Mouse (Mus musculus) testis, postnatal 10 days (tissue): ENCODE results near the gene Pitpnc1.

Experiments
- DNase-seq: peaks from one replicate; pipeline ENCODE4 v3.0.0; 2021; ENCODE audit warnings: low spot score

Gene Pitpnc1

DNA sequence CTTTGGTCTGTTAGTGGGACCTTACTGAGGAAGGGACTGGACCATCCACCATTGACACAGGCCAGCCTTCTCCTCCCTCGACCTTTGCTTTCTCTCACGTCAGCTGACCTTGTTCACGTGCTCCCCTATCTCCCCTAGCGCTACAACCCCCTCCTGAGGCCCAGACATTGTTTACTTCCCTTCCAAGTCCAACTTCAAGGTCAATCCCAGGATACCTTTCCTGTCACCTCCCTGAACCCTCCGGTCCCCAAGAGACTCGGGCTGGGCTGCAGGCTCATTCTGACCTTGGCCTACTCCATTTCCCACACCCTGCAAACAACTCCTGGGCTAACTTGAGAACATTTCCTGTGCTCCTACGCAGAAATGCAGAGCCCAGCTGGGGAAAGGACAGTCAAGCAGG, 193.6 kb downstream of the Pitpnc1 start:
- DNase-seq: peak; percentile 57

DNA sequence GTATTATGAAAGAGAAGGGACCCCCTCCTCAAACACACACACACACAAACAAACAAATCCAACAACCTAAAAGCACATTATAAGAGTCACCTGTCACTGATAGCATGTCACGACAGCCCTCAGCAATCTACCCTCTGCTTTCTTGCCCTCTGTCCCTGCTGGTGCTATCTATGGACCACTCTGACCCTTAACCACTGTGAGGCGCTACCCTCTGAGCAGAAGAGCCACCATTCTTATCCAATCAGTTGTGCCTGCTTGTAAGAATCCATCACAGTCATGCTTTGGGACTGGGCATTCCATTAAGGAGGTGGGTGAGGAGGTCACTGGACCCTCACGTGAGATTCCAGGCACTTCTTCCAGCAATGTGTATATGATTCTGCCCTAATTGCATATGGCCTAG, 194.2 kb downstream of the Pitpnc1 start:
- DNase-seq: no peak

DNA sequence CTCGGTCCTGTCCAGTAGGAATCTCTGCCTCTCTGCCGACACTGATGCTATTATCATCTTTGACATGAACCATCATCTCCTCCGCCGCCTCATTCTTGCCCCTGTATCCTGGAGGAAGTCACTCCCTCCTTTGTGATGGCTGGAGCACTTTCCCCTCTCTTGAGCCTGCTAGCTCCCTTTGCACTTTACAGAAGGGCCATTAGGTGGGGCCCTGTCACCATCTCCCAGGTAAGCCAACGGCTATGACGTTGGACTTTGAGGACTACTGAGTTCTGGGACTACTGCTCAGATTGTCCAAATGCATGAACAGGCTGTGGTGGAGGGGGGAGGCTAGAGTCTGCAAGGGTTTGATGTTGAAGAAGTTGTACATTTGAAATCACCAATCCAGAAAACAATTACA, 194.6 kb downstream of the Pitpnc1 start:
- peak; percentile 69 for DNase-seq

DNA sequence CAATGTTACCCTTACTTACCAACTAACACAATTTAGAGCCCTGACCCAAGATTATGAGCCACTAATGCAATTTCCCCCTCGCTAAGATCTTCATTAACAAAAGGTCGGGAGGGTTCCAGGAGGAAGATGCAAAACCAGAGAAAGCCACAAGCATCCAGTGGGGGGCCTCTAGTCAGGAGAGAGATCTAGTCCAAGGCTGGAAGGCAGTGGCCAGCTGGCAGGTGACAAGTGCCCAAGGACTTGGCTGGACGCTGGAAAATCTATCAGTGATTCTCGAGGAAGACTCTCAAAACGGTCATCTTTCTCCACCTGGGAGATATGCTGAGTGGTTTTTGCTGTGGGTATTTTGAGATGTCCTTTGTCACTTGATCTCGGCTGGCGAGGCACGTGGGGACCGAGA, 196.3 kb downstream of the Pitpnc1 start:
- DNase-seq: no peak

DNA sequence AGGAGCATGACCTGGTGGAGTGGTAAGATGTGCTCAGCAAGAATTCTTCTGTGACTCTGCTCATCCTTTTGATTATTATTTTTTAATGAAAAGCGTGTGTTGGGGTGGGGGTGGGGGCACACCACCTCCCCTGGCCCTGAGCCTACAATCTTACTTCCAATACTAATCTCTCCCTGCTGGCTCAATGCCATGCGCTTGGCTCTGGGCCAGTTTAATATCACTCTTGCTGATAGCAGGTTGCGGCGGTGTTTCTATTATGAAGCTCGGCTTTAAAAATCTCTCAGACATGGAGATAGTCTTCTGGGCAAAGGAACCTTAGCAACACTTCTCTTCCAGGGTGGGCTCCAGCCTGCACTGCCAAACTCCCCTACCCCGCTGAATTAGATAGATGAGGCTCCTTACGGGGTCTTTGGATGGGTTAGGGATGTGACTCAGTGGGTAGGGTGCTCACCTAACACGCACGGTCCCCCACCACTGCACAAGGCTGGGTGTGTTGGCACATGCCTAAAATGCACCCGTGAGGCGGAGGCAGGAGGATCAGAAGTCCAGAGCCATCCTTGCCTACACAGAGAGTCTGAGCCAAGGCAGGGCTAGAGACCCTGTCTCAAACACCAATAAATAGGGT, 198.0 kb downstream of the Pitpnc1 start:
- peak; percentile 78 for DNase-seq

DNA sequence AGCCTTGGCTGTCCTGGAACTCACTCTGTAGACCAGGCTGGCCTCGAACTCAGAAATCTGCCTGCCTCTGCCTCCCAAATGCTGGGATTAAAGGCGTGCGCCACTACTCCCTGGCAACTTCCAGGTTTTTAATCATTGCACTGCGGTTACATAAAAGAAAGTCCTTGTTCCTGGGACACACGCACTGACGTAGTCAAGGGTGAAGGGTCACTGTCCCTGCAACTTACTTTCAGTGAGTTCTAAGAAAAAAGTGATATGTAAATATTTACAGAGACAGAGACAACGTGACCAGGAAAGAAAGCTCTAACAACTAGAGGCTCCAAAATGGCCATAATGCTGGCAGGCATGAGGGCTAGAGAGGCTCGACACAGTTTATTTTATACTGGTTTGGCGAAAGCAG, 199.9 kb downstream of the Pitpnc1 start:
- no peak for DNase-seq

DNA sequence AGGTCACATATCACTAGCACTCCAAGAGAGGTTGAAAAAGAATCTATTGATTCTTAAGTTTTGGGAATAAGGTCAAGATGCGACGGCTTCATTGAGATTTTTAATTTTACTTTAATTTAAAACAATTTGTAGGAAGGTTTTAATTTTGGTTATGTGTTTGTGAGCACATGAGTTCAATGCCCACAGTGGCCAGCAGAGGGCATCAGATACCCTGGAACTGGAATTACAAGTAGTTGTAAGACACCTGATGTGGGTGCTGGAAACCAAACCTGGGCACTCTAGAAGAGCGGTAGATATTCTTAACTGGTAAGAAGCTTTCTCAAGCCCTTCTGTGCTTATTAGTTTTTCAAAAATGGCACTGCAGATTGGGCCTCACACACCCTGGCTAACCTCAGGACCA, 203.0 kb downstream of the Pitpnc1 start:
- DNase-seq: peak; percentile 50

DNA sequence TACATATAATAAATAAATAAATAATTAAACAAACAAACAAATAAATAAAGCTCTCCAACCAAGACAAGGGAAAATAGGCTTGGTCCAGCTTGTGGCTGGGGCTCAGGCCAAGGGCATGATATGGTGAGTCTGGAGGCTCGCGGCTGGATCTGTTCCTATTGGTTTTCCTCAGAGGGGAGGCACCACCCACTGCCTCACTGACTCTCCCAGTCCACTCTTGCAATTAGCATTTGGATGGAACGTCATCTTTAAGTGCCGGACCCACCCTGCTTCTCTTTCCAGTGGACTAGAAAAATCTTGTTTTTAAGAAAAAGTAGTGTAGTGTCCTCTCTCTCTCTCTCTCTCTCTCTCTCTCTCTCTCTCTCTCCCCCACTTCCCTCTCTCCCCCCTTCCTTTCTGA, 204.6 kb downstream of the Pitpnc1 start:
- DNase-seq: no peak

DNA sequence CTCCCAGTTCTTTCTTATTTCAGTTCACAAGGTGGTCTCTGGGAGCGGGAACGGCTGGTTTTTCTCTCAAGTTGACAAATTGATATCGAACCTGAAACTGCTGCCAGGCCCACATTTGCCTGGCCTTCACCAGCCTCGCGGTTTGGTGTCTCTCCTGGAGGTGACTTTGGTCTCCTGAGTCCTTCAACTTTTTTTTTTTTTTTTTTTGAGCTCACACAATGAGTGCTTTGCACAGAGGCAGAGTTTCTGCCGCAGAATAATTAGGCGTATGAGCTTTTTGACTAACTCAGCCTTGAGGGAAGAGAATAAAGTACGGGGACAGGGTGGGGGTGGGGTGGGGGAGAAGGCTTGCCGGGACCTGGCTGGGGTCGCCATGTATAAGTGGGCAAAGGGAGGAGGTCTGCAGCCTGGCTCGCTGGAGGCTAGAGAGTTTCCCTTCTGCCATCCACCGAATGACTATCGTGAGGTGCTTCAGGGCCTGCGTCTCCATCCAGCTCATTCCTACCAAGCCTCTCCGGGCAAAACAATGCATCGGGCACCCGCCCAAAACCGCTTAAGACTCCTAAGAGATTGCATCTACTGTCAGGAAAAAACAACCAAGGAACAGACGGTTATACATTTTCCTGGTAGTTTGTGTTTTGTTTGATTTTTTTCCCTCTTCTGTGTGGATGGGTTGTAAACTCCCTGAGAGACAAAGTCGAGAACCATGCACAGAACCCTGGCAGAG, 205.4 kb downstream of the Pitpnc1 start:
- DNase-seq: peak; percentile 71

DNA sequence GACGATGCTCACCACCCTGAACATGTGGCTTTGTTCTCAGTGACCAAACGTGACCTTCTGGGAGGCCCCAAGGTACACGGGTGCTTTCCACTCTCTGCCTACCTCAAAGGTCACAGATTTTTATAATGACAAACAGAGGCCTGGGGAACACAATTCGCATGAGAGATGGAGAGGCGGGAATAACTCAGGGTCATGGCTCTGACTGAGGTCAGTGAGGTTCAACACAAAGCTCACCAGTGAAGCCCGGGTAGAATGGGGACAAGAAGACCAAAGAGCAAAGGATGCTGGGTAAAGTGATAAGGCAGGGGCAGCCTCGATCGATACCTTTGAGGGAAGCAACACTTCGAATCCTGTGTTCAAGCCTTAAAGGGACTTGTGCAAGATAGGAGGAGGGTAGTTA, 206.7 kb downstream of the Pitpnc1 start:
- no peak for DNase-seq

DNA sequence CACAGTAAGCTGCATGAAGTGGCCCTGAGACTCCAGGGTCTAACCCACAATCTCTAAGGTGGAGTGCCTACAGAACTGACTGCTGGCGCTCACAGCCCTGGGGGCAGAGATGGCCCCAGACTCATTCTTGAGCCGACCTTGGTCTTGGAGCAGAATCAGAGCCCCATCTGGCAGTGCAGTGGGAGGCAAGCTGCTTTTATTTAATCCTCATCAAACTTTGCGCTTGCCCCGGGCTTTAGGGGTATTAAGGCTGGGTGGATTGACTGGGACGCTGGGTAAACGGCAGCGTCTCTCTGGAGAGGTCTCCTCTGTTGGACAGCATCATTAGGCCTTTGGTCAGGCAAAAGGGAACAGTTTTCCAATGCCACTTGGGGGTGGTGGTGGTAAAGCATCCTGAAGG, 211.1 kb downstream of the Pitpnc1 start:
- DNase-seq: no peak

DNA sequence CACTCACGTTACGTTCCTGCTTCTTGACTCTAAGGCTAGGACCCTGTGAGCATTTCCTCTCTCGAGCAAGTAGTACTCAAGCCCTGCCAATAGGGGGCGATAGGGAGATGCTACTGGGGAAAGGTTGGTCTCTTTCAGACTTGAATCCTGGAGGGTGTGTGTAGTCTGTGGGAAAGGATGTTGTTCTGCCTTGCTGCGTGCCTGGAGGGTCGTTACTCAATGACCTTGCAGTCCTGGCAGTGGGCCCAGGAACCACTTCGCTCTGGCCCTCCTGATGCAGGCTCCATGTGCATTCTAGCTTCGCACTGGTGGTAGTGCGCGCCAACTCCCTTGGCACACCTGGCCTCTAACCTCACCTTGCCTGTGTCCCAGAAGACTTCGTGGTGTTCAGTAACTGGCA, 215.3 kb downstream of the Pitpnc1 start:
- peak; percentile 73 for DNase-seq

DNA sequence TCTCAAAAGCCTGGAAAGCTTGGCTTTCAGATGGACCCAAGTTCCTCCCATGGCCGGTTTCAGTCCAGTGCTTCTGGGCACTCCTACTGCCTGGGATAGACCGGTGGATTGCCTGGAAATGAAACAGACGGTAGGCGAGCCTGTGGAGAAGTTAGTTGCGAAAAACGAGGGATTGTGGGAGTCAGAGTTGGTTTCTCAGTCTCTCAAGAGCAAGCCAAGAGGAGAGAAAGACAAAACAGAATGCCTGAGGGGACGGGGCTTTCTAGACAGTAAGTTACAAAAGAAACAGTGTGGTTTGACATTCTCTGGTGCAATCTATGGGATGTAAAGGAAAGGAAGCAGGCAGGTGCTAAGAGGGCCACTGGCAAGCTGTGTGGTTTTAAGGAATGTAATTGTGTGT, 216.3 kb downstream of the Pitpnc1 start:
- DNase-seq: no peak

DNA sequence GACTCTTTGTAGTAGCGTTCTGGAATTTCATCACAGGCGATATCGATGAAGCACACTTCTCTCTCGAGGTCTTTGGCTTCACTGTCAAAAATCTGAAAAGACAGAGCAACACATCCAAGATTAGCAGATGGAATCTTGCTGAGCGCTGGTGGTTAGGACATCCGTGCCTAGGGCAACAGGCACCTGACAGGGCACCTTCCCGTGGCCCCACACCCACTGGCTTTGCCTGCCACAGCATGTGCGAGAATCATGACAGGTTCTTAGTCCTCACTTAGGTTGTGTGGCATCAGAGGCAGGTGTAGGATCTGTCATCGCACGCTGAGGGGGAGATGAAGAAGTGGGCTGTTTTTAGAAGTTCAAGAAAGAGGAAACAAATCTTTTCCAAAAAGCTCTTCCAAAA, 218.5 kb downstream of the Pitpnc1 start:
- no peak for DNase-seq

DNA sequence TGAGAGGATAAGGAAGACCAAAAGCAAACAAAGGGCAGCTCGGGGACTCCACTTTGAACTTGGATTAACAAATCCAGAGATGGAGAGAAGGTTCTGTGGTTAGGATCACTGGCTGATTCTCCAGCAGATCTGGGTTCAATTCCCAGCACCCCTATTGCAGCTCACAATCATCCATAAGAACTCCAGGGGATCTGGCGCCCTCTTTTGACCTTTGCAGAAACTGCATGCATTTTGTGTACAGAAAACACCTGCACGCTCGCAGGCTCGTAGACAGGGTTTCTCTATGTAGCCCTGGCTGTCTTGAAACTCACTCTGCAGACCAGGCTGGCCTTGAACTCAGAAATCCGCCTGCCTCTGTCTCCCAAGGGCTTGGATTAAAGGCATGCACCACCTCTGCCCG, 219.0 kb downstream of the Pitpnc1 start:
- no peak for DNase-seq

DNA sequence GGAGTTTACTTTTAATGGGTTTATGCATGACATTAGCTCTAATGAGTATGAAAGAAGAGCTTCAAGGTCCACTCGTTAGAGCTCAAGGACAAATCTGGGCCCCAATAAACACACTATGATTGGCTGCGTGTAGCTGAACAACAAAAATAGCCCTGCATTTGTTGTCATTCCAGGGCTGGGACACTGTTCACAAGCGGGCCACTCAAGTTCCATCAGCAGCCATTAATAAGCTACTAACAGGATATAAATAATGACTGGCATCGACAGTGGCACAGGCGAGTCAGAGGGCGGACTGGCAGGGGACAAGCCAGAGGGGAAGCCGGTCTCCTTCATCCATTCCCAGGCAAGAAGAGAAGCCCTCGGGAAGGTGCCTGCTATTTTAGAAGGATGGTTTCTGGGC, 219.6 kb downstream of the Pitpnc1 start:
- no peak for DNase-seq

DNA sequence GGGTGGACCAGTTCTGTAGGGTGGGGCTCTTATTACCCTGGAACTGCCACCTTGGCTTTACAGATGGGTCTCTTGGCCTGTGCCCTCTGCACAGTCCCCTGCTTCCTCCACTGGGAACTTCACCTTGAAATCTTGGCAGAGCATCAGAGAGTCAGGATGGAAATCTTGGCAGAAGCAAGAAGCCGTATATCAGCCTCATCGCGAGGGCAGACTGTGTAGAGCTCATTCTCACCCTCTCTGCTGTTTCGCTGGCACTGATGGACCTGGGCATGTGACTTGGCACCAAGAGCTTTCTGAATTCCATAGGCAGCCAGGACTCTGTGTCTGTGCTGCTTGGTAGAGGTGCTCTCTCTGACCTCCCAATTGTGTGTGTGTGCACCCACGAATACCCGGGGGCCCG, 221.7 kb downstream of the Pitpnc1 start:
- peak; percentile 57 for DNase-seq

DNA sequence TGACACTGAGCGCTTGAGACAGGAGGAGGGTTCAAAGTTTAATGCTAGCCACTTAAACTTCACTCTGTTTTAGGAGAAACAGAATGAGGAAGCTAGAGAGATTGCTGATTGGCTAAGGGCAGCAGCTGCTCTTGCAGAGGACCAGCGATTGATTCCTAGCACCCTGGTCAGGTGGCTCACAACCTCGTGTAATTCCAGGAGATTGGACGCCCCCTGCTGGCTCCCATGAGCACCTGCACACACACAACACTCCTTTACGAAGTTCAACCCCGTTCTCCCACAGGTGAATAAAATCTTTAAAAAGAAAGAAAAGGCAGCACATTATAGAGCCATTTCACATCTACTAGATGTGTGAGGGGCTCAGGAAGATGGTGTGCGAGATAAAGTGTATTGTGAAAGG, 224.8 kb downstream of the Pitpnc1 start:
- DNase-seq: no peak

DNA sequence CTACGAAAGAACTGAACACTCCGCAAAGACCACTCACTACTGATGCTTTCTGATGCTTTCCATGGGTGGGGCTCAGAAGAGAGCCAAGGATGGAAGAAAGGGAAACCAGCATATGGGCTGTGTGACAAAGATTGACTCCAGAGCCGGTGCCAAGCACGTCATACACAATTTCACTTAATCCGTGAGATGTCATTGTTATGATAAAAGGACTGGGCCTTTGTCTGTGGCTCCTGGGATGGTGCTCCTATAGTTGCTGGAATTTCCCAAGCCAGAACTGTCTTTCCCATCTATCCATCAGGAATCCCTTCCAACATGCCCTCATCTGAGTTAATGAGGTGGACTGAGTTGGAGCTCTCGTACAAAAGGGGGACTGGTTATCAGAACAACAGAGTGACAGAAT, 227.4 kb downstream of the Pitpnc1 start:
- no peak for DNase-seq

DNA sequence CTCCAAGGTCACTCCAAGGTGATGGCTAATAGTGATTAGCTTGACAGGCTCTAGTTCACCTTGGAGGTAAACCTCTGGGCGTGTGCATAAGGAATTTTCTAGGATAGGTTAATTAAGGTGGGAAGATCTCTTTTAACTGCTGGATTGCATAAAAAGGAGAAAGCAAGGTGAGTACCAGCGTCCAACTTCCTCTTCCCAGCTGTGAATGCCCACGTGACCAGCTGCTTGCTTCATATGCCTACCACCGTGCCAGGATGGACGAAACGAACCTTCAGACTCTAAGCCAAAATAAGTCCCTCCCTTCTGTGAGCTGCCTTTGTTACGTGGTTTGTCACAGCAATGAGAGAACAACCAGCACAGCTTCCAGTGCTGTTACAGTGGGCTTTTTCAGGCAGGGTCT, 228.8 kb downstream of the Pitpnc1 start:
- no peak for DNase-seq

DNA sequence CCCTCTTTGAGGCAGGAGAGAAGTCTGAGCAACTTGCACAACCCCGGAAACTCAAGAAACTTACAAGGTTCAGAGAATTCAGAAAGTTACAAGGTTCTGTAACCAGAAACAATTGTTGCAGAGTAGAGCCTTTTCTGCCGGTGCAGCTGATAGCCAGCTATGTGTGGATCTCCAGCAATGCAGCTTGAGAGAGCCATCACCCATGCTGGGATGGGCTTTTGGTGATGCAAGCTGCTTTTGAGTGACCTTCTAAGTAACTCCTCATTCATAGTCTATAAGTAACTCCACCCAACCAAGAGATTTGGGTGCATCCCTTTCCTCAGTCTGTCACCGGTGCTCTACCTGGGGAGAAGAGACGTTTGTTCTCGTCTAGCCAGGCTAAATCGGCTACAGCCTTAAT, 232.0 kb downstream of the Pitpnc1 start:
- DNase-seq: no peak

DNA sequence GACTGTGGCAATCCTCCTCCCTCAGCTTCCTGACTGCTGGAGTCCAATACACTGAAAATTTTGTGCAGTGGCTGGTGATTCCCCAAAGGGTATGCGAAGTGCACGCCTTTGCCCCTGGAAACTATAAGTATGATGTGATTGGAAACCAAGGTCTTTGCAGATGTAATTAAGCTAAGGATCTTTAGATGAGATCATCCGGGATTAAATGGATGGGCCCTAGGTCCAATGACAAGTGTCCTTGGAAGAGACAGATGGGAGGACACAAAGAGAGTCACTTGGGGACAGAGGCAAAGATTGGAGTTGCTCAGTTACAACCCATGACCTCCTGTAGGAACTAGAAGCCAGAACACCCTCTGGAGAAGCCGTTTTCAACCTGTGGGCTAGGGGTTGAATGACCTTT, 233.0 kb downstream of the Pitpnc1 start:
- DNase-seq: no peak

DNA sequence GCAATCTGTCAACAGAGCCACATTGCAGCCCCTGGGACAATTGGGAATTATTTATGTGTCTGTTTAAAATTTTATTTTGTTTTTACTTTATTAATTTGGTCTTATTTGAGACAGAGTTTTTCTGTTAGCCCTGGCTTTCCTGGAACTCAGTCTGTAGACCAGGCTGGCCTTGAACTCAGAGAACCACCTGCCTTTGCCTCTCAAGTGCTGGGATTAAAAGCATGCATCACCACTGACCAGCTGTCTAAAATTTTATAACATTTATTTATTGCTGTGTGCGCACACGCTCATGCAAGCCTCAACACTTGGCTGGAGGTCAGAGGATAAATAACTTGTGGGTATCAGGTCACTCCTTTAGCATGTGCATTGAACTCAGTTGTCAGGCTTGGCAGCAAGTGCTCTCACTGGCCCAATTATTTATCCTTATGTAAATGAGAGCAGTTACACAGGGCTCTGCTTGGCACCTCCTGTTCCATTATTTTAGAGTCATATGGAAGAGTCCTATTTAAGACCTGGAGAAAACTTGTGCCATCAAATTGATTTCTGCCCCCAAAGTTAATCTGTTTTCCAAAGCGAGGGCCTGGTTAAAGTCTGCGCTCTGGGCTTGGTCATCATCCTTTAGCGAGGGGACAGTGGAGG, 237.1 kb downstream of the Pitpnc1 start:
- DNase-seq: no peak

DNA sequence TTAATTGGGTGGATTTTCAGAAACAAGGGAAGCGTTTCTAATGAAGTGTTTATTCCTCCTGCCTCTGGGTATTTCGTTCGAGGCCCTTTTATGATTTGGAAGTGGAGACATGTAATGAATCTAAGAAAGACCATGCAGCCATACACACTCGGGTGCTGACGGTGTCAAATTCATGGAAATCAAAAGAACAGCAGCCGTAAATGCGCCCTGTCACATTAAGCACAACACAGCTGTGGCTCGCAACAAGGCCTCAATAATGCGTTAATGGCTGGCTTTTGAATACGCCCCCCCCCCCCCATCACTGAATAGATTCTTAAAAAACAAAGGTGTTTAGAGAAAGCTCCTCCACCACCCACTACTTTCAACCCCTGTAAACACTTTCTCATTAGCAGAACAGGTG, 240.4 kb downstream of the Pitpnc1 start:
- DNase-seq: no peak
